Mouse (Mus musculus) hindbrain, embryonic 13.5 days (tissue): ENCODE results near the gene Adipoq. TPM values are rescaled to one million over a fixed set of nuclear protein-coding genes. Genes with fewer than 3 reads are reported as not detected.
"Not testable (repeated sequence)": the region's sequence is repeated elsewhere in the genome, so short reads cannot be mapped to it uniquely, and the experiment has no call there.

Source experiments
- ATAC-seq: fragments of 200-750 bp; cut with Nextera tagmentation; 2 replicates; pipeline ENCODE4 v1.8.0; 2017; ENCODE audit warnings: moderate TSS enrichment; ENCODE audit not compliant: low FRiP score
- H3K27ac ChIP-seq: fragments of 300-500 bp; sonication (generic); 2 replicates; pipeline ENCODE4 v1.5.1; 2015; ENCODE audit warnings: inconsistent platforms, mild to moderate bottlenecking, moderate library complexity
- H3K27me3 ChIP-seq: fragments of 300-500 bp; sonication (generic); 2 replicates; pipeline ENCODE4 v1.6.1; 2015; ENCODE audit warnings: mild to moderate bottlenecking, inconsistent platforms
- H3K36me3 ChIP-seq: fragments of 300-500 bp; sonication (generic); 2 replicates; pipeline ENCODE4 v1.6.1; 2015; ENCODE audit warnings: mild to moderate bottlenecking, inconsistent platforms
- H3K4me1 ChIP-seq: fragments of 300-500 bp; sonication (generic); replicated peaks from 2 replicates; pipeline ENCODE4 v1.6.1; 2015; ENCODE audit warnings: inconsistent platforms
- H3K4me2 ChIP-seq: fragments of 300-500 bp; sonication (generic); 2 replicates; pipeline ENCODE4 v1.6.1; 2015; ENCODE audit warnings: inconsistent platforms, mild to moderate bottlenecking, moderate library complexity
- H3K4me3 ChIP-seq: fragments of 300-500 bp; sonication (generic); 2 replicates; pipeline ENCODE4 v1.5.1; 2015; ENCODE audit warnings: mild to moderate bottlenecking, inconsistent platforms
- H3K9ac ChIP-seq: fragments of 300-500 bp; sonication (generic); 2 replicates; pipeline ENCODE4 v1.6.1; 2015; ENCODE audit warnings: mild to moderate bottlenecking, inconsistent platforms
- H3K9me3 ChIP-seq: fragments of 300-500 bp; sonication (generic); 2 replicates; pipeline ENCODE4 v1.6.1; 2016; ENCODE audit warnings: inconsistent platforms
- WGBS: fragments of 180-500 bp; shearing (Covaris S2); methylation state at CpG from one replicate; pipeline ENCODE4 v1.1.7; 2015; 5-methylcytosine and 5-hydroxymethylcytosine counted together
- polyA plus RNA-seq: library from polyadenylated mRNA; unstranded; fragments of >200 nt; fragmentation: Nextera tagmentation; extraction: Ambion mirVana; gene quantifications from 2 replicates; pipeline ENCODE4 v1.2.1, GENCODE M21; 2015

Gene Adipoq
- not detected in 2 replicates for polyA plus RNA-seq

- Histone ChIP-seq H3K9ac (no peak within 1 kb of the TSS), H3K4me3 (no peak within 1 kb of the TSS), H3K36me3 (no peaks in the 10 kb centered on the region), H3K4me2 (no peak within 1 kb of the TSS), H3K27ac (no peak within 1 kb of the TSS), H3K9me3 (no peaks in the 10 kb centered on the region), H3K27me3 (no peaks in the 10 kb centered on the region), H3K4me1 (no peaks in the 10 kb centered on the region)
- no peak for ATAC-seq
- WGBS, result 88% methylated on average over 3 of the region's 3 CpGs
Measured at GRCm38 (mm10) chr16:23146280-23146679, at the start of gene Adipoq. Gene Adipoq (plus strand): TSS chr16:23146536.

GRCm38 (mm10) chr16:23096886-23097285 is 49.5 kb upstream of the Adipoq start:
- H3K27ac ChIP-seq, H3K9me3 ChIP-seq, H3K4me2 ChIP-seq, H3K9ac ChIP-seq, H3K36me3 ChIP-seq, H3K4me3 ChIP-seq, ATAC-seq: not testable (repeated sequence)
- whole genome bisulfite sequencing, result 86% methylated on average over 1 of the region's 1 CpGs
- peaks cover 16% of the 10 kb centered on the region for H3K27me3 ChIP-seq
- H3K4me1 ChIP-seq, result peaks cover 14% of the 10 kb centered on the region

- ATAC-seq, H3K27ac ChIP-seq, H3K9me3 ChIP-seq, H3K4me2 ChIP-seq, H3K4me3 ChIP-seq, H3K36me3 ChIP-seq, H3K9ac ChIP-seq: not testable (repeated sequence)
- H3K4me1 ChIP-seq, result peaks cover 16% of the 10 kb centered on the region
- WGBS, result 86% methylated on average over 8 of the region's 8 CpGs
- peaks cover 19% of the 10 kb centered on the region for H3K27me3 ChIP-seq
Measured at GRCm38 (mm10) chr16:23097290-23098104, 48.8 kb upstream of the Adipoq start.

GRCm38 (mm10) chr16:23098105-23098452 is 48.3 kb upstream of the Adipoq start:
- H3K27ac ChIP-seq, ATAC-seq, H3K9me3 ChIP-seq, H3K4me3 ChIP-seq, H3K9ac ChIP-seq, H3K4me2 ChIP-seq, H3K36me3 ChIP-seq: not testable (repeated sequence)
- H3K27me3 ChIP-seq, result peaks cover 25% of the 10 kb centered on the region
- H3K4me1 ChIP-seq, result peaks cover 21% of the 10 kb centered on the region
- WGBS, result 100% methylated on average over 1 of the region's 1 CpGs

- H3K4me2 ChIP-seq, result peak overlapping the region; percentile 56
- H3K36me3 ChIP-seq, result no peaks in the 10 kb centered on the region
- peaks cover 21% of the 10 kb centered on the region for H3K4me1 ChIP-seq
- H3K27ac ChIP-seq, result no peak overlapping the region
- ATAC-seq, result no peak
- peak overlapping the region; percentile 67 for H3K9ac ChIP-seq
- H3K27me3 ChIP-seq, result peaks cover 31% of the 10 kb centered on the region
- H3K4me3 ChIP-seq, result peak overlapping the region; percentile 34
- H3K9me3 ChIP-seq, result no peaks in the 10 kb centered on the region
- WGBS, result 4% methylated on average over 12 of the region's 12 CpGs
Measured at GRCm38 (mm10) chr16:23099632-23100031, 46.7 kb upstream of the Adipoq start.

GRCm38 (mm10) chr16:23100099-23100575 is 46.2 kb upstream of the Adipoq start:
- Histone ChIP-seq H3K4me1 (peaks cover 21% of the 10 kb centered on the region), H3K27ac (no peak overlapping the region), H3K9me3 (no peaks in the 10 kb centered on the region), H3K27me3 (peaks cover 31% of the 10 kb centered on the region), H3K36me3 (no peaks in the 10 kb centered on the region), H3K4me3 (peak overlapping the region; percentile 34), H3K9ac (peak overlapping the region; percentile 67), H3K4me2 (peak overlapping the region; percentile 56)
- 1% methylated on average over 9 of the region's 9 CpGs for WGBS
- ATAC-seq, result peak; percentile 62; the same call in 1 of the 2 replicates

- H3K9ac ChIP-seq, result peak overlapping the region; percentile 67
- peak overlapping the region; percentile 34 for H3K4me3 ChIP-seq
- H3K4me1 ChIP-seq, result peaks cover 21% of the 10 kb centered on the region
- H3K27me3 ChIP-seq, result peaks cover 31% of the 10 kb centered on the region
- 11% methylated on average over 10 of the region's 10 CpGs for whole genome bisulfite sequencing
- H3K9me3 ChIP-seq, result no peaks in the 10 kb centered on the region
- H3K36me3 ChIP-seq, result no peaks in the 10 kb centered on the region
- H3K4me2 ChIP-seq, result peak overlapping the region; percentile 56
- ATAC-seq, result no peak
- no peak overlapping the region for H3K27ac ChIP-seq
Measured at GRCm38 (mm10) chr16:23100613-23101012, 45.7 kb upstream of the Adipoq start.

GRCm38 (mm10) chr16:23102340-23103037 is 43.8 kb upstream of the Adipoq start:
- Histone ChIP-seq H3K4me3 (peak overlapping the region; percentile 19), H3K4me2 (peak overlapping the region; percentile 42), H3K4me1 (peaks cover 21% of the 10 kb centered on the region), H3K9me3 (no peaks in the 10 kb centered on the region), H3K27me3 (peaks cover 31% of the 10 kb centered on the region), H3K27ac (no peak overlapping the region), H3K9ac (peak overlapping the region; percentile 55; the same call in 1 of the 2 replicates), H3K36me3 (no peaks in the 10 kb centered on the region)
- no peak for ATAC-seq
- 16% methylated on average over 15 of the region's 15 CpGs for WGBS

GRCm38 (mm10) chr16:23103038-23103745 is 43.1 kb upstream of the Adipoq start:
- peak overlapping the region; percentile 19 for H3K4me3 ChIP-seq
- peaks cover 21% of the 10 kb centered on the region for H3K4me1 ChIP-seq
- WGBS, result 44% methylated on average over 17 of the region's 17 CpGs
- H3K27ac ChIP-seq, result no peak overlapping the region
- H3K9ac ChIP-seq, result peak overlapping the region; percentile 55; the same call in 1 of the 2 replicates
- no peak for ATAC-seq
- H3K9me3 ChIP-seq, result no peaks in the 10 kb centered on the region
- peak overlapping the region; percentile 42 for H3K4me2 ChIP-seq
- H3K27me3 ChIP-seq, result peaks cover 31% of the 10 kb centered on the region
- no peaks in the 10 kb centered on the region for H3K36me3 ChIP-seq

GRCm38 (mm10) chr16:23103841-23104240 is 42.5 kb upstream of the Adipoq start:
- Histone ChIP-seq H3K4me3 (no peak overlapping the region), H3K9ac (no peak overlapping the region), H3K9me3 (no peaks in the 10 kb centered on the region), H3K36me3 (peaks cover 2% of the 10 kb centered on the region), H3K27me3 (peaks cover 31% of the 10 kb centered on the region), H3K27ac (no peak overlapping the region), H3K4me1 (peaks cover 23% of the 10 kb centered on the region), H3K4me2 (no peak overlapping the region)
- ATAC-seq, result no peak
- WGBS, result 63% methylated on average over 2 of the region's 2 CpGs

- peaks cover 23% of the 10 kb centered on the region for H3K36me3 ChIP-seq
- peaks cover 18% of the 10 kb centered on the region for H3K27me3 ChIP-seq
- no peaks in the 10 kb centered on the region for H3K9me3 ChIP-seq
- H3K9ac ChIP-seq, result no peak overlapping the region
- H3K4me2 ChIP-seq, result no peak overlapping the region
- peaks cover 31% of the 10 kb centered on the region for H3K4me1 ChIP-seq
- H3K27ac ChIP-seq, result no peak overlapping the region
- 82% methylated on average over 7 of the region's 7 CpGs for WGBS
- ATAC-seq, result no peak
- H3K4me3 ChIP-seq, result no peak overlapping the region
Measured at GRCm38 (mm10) chr16:23106121-23106520, 40.2 kb upstream of the Adipoq start.
